Mouse (Mus musculus) spleen, adult 2 months (tissue): ENCODE results near the gene Eef1a2.

Experiments used
- CTCF ChIP-seq: fragments of 200-500 bp; IDR thresholded peaks from 2 replicates; pipeline ENCODE4 v1.5.1; 2011; ENCODE audit warnings: mild to moderate bottlenecking, inconsistent platforms; ENCODE audit not compliant: insufficient read depth, insufficient read length, insufficient replicate concordance; ENCODE audit errors: extremely low read depth
- POLR2A ChIP-seq: fragments of 200-500 bp; IDR thresholded peaks from 2 replicates; pipeline ENCODE4 v1.6.1; 2011; ENCODE audit warnings: low read depth, low read length, inconsistent platforms

DNA sequence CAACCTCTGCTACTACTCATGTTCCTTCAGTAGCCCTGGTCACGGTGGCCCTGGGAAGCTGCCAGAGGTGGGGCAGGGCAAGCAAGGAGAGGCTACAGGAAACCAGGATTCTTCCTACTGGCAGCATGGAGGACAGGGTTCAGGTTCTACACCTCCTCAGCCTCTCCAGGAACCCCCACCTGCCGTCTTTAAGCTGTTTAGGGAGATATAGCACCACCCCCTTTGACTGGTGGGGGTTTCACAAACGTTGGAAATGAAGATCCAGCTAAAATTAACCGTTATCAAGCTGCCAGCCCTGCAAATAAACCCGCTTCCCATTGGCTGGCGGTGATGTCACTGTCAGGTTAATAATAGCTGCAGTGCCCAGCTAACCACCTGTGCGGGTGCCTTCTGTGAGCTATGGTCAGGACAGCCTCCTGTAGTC, 2.3 kb upstream of the Eef1a2 start:
- no peak for TF ChIP-seq CTCF
- no peak for TF ChIP-seq POLR2A
